Mouse (Mus musculus) neural tube, embryonic 10.5 days (tissue): ENCODE measurements at regions not wholly inside any gene's neighbourhood (a gene's known extent, or its start where the extent isn't known, plus 50 kb on each side); places are given as distances from the start of the nearest gene placed in this dataset.

Experiments used
- DNase-seq: peaks from one replicate; pipeline ENCODE4 v3.0.0-alpha.2; 2017; ENCODE audit warnings: low spot score; ENCODE audit errors: extremely low spot score

- DNase-seq: no peak
These were observed 329.4 kb downstream of the Hlx start for GRCm38 (mm10) chr1:184402985-184403384.

- peak; percentile 56 for DNase-seq
These were observed 337.2 kb downstream of the Hlx start for GRCm38 (mm10) chr1:184395215-184395614.

DNA sequence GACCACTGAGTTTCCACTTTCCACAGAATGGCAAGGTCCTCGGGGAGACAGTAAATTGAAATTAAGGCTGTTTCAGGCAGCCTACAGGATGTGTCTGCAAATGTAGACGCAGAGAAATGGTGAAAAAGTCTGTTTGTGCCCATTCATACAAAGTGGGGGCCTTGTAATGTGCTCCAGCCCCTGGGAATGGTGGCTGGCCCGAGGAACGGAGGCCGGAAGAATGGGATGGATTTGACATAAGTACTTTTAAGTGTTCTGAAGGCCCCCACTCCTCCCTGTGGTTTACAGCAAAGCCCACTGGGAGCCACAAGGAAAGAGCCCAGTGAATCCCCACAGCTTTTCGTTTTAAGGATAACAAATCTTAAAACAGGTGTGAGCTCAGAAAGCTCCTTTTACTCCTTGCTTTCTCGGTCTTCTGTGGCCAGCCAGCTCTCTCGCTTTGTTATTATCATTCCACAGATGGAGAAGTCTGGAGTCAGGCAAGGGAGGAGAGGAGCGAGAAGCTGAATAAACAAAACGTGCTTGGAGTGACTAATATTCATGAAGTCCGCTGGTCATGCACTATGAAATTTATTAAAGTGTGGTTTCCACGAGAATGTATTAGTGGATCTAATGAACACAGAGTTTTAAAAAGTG lies 337.7 kb downstream of the Hlx start:
- DNase-seq: no peak

DNA sequence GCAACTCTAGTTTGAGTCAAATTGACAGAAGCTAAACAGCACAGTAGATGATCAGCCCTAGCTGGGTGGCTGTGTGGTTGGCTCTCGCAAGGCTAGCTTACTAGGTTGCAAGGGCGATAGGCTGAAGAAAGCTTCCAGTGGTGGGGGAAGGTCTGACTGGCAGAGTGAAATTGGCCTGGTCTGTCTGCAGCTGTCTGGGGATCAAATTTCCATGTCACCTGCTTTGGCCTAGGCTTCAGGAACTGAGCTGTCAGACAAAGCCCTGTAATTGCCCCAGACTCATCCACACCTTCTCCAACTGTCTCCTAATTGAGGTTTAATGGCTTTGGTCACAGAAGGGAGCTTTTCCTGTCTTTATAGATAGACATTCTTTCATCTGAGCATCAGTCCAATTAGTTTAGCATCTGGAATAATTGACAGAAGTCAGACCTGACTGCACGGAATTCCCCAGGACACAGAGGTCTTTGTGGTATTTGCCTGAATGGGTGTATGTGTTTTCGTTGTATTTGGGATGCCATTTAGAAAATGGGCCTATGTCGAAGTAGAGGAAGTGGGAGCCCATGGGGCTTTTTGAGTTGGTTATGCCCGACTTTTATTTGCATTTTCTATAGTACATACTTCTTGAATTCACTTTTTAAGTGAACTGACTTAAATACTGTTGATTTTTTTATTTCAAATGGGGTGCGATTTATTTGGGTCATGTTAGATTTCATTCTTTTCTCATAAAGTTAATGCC lies 348.2 kb downstream of the Hlx start:
- DNase-seq: no peak

GRCm38 (mm10) chr1:184378665-184379064 lies 344.6 kb upstream of the 1700056E22Rik start:
- DNase-seq: no peak

GRCm38 (mm10) chr1:184365026-184365425 lies 330.9 kb upstream of the 1700056E22Rik start:
- DNase-seq: no peak

DNA sequence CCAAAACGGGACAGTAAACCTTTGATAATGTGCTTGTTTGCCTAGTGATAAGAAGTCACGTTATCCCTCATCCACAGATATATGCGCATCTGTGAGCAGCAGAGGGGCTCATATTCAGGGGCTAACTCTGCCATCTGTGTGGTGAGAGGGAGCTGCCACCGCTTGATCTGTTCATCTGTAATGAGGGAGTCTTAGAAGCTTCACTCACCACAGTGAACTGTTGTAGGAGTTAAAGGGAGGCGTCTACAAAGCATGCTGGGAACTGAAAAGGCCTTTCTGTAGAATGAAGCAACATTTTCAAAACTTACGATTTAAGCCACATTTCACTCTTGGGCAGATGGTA lies 324.1 kb upstream of the 1700056E22Rik start:
- DNase-seq: no peak

DNA sequence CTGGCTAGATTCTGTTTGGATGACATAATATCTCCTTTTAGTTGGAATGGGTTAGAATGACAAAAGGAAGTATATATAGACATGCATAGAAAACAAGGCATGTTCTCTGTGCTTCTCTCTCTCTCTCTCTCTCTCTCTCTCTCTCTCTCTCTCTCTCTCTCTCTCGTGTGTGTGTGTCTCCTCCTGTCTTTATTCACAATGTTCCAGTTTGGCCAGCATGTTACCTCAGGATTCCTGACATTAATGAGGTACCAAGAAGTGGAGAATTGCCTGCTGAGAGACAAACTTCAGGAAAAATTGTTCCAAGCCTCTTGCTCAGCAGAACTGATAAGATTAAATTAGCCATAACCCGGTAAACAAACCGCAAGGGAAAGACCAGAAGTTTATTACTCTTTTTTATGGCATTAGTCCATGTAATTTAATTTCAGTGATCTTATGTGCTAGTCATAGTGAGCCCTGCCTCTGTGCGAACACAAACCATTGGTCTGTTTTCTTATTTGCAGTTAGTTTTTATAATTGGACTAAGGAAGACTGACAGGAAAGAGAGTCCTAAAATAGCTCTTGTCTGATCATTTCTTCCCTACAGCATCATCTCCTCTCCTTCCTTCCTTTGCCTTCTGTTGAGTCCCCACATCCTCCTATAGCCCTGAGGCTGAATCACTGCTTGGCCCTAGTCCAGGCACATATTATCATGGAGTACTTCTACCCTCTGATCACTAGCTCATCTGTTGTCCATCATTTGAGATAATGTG lies 323.5 kb upstream of the 1700056E22Rik start:
- no peak for DNase-seq

DNA sequence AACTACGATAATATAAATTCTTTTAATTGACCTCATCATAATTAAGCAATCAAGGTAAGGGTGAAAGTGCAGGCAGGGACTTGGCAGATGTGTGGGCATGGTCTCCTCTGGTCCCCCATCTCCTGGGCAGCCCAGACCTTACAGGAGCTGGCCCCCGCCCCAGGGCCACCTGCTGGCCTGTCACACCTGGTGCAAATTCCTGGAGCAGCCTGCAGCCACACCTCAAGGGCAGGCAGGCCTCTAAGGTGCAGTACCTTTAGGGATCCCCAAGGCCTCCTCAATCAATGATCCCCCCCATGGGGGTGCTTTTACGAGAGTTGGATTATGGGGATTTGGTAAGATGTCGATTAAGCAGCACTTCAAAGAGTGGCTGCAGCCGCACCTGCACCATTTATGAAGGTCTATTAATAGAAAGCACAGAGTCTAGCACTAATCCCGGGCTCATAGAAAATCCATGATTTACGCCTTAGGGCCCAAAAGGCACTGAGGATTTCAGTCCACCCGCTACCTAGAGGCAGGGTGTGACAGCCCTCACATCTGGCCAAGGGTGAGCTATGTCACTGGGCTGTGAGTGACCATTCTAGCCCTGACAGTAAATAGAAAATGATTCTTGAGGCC lies 319.8 kb upstream of the 1700056E22Rik start:
- no peak for DNase-seq

- no peak for DNase-seq
These were observed 317.7 kb upstream of the 1700056E22Rik start for GRCm38 (mm10) chr1:184351760-184352159.

DNA sequence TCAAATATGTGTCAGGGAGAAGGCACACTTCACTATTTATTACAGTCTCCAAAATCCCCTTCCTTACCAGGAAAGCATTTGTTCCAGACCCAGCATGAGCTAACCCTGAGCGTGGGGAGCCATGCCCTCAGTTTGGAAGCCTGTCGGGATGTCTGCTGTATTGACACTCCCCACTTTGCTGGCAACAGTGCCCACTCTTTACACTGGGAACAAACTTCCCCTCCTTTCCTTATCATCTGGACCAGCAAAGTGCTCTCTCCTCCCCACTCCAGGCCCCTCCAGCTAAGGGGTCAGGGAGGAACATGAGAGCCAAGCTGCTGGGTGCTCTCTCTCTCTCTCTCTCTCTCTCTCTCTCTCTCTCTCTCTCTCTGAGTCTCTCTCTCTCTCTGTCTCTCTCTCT lies 310.7 kb upstream of the 1700056E22Rik start:
- DNase-seq: no peak

DNA sequence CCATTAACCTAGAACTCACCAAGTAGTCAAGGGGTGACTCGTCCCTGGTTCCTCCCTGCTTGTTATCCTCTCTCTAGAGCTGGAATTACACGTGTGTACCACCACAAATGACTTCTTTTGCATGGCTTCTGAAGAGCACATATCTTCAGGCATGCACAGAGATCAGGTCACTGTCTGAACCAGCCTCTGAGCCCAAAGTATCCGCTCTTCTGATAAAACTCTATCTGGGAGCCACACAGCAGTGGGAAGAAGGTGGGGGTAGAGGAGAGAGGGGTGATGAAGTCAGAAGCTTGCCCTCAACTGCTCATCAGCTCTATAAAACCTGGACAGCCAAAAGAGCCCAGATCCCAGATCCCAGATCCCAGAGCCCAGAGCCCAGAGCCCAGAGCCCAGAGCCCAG lies 301.9 kb upstream of the 1700056E22Rik start:
- DNase-seq: no peak

DNA sequence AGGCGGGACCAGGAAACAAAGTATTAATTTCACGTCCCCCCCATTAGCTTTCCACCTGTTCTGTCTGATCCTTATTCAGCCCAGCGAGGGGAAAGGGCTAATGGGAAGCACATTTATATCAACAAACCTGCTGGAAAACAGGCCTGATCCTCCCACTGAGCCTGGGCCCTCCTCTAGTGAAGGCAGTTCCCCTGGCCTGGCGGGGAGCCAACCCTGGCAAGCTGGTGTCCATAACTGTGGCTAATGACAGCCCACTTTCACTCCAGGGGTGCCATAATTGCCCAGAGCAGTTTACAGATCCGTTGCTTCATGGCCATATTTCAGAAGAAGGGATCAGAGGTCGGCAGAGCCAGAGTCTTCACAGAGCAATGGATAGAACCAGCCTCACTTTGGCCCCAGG lies 301.2 kb upstream of the 1700056E22Rik start:
- peak; percentile 51 for DNase-seq

DNA sequence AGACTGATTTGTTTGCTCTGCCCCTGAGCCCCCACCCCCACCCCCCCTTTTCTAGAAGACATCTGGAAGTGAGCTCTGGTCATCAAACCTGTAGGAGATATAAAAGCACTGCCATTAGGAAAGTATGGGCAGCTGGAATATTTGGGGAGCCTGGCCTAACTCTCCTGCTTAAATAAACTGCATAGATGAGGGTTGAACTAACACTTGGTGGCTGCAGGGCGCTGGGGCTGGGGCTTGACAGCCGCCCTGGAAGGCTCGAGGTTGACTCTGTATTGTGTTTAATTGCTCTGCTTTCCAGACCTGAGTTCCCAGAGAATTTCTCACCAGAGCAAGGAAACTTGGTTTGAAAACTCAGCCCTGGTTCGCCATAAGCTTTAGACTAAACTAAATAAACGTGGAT lies 300.7 kb upstream of the 1700056E22Rik start:
- no peak for DNase-seq

- no peak for DNase-seq
These were observed 299.0 kb upstream of the 1700056E22Rik start for GRCm38 (mm10) chr1:184333086-184333485.

- no peak for DNase-seq
These were observed 296.6 kb upstream of the 1700056E22Rik start for GRCm38 (mm10) chr1:184330516-184331350.

GRCm38 (mm10) chr1:184326191-184326590 lies 292.1 kb upstream of the 1700056E22Rik start:
- DNase-seq: no peak

DNA sequence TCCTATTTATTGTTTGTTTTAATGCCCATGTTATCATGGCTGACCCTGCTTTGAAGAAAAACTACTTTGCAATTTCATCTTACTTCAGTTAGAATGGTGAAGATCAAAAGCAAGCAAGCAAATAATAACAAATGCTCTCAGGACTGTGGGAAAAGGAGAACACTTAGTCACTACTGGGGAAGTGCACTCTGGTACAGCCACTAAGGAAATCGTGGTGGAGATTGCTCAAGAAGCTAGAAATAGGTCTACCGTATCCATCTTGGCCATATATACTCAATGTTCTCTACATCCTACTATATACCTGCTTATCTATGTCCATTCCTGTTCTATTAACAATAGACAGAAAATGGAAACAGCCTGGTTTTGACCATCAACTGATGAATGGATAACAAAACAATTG lies 290.1 kb upstream of the 1700056E22Rik start:
- no peak for DNase-seq

GRCm38 (mm10) chr1:184320521-184321177 lies 286.5 kb upstream of the 1700056E22Rik start:
- DNase-seq: no peak

DNA sequence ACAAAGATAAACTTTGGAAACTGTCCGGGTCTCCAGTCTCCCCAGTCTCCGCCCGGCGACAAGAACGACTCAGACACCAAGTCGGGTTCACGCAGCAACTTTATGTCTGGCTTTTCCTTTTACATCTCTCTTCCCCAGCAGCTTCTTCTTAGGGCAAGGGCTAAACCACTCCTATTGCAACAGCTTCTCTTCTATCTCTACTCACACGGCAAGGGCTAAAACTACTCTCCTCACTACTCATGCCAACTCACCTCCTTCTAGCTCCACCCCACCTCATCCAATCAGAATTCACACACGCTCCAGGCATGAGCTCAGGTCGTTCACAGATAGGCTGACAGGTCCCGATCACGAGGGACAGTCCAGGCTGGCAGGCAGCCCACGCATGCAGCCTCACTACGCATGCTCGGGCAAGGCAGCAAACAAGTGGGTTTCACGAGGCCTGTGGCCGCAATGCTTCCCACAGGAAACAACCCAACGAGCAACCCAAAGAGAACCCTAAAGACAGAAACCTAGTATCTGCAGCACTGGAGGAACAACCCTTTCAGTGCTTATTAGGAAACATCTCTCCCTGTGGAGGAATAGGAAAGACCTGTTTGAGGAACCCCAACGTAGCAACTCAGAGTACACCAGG lies 276.2 kb upstream of the 1700056E22Rik start:
- DNase-seq: no peak
